26 mouse cellular contexts compared by ENCODE assay signal in the genomic region with DNA sequence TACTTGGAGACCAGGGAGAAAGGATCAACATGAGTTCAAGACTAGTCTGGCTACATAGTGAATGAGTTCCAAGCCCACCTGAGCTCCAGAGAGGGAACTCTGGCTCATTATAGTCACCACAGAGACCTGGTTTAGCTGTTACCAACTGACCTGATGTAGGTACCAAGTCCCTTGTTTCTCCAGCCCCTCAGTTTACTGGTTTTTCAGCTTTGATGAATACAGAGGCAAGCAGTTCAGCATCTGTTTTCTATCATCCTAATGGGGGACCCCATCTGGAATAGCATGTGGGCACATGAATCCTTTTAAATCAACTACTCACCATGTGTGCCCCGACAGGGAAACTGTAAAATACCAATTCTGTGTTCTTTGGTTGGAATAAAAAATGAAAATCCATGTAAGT.
DNase-seq lines count a peak whose midpoint lies in the region; ATAC-seq lines count a peak whose summit lies in the region.
"Had no signal": no experiment of that assay in that cellular context is flagged by ENCODE, and none has a peak within 500 bp of the region (broad histone marks: within the 10 kb centered on the region; RNA-seq: fewer than 3 reads in every experiment).

No protein-coding gene starts in this region.

- H3K4me1 ChIP-seq in heart, embryonic 13.5 days, result peaks cover 46% of the 10 kb centered on the region
- H3K4me1 ChIP-seq in lung, embryonic 16.5 days (replicated peaks; ENCODE audit: control insufficient read depth, insufficient read depth, low read length), result peaks cover 15% of the 10 kb centered on the region
- H3K4me1 ChIP-seq in limb, embryonic 12.5 days (replicated peaks), result peaks cover 19% of the 10 kb centered on the region
- H3K4me1 ChIP-seq: forebrain, embryonic 12.5 days had no signal

- H3K27ac ChIP-seq in heart, embryonic 13.5 days (replicated peaks), result peak overlapping the region; percentile 88
- peak overlapping the region; percentile 83 for H3K27ac ChIP-seq in lung, embryonic 16.5 days (ENCODE audit: low read length)
- peak overlapping the region; percentile 42 for H3K27ac ChIP-seq in limb, embryonic 12.5 days
- H3K27ac ChIP-seq: embryonic facial prominence, embryonic 15.5 days; forebrain, embryonic 12.5 days; hindbrain, embryonic 13.5 days; kidney, embryonic 15.5 days; liver, embryonic 14.5 days had no signal

- no peaks in the 10 kb centered on the region for H3K27me3 ChIP-seq in heart, embryonic 13.5 days (replicated peaks)
- no peaks in the 10 kb centered on the region for H3K27me3 ChIP-seq in lung, embryonic 16.5 days (ENCODE audit: control insufficient read depth, insufficient read depth, low read depth, low read length)
- H3K27me3 ChIP-seq in limb, embryonic 12.5 days, result no peaks in the 10 kb centered on the region
- H3K27me3 ChIP-seq: embryonic facial prominence, embryonic 15.5 days; forebrain, embryonic 12.5 days; hindbrain, embryonic 13.5 days; kidney, embryonic 15.5 days; Patski had no signal

- intact Hi-C loops in heart, postnatal 14 days (cut with DNase I), result no loop called here

- 91% methylated on average over 1 of the region's 1 CpGs for WGBS in heart, embryonic 13.5 days
- WGBS in lung, embryonic 16.5 days, result 78% methylated on average over 1 of the region's 1 CpGs
- WGBS in limb, embryonic 12.5 days, result 18% methylated on average over 1 of the region's 1 CpGs

- ATAC-seq in heart, embryonic 13.5 days (ENCODE audit: extremely low read depth, insufficient number of reproducible peaks, low FRiP score, low TSS enrichment), result no peak
- ATAC-seq in lung, embryonic 16.5 days (ENCODE audit: low read depth), result no peak
- ATAC-seq in limb, embryonic 12.5 days (ENCODE audit: insufficient number of reproducible peaks, insufficient read depth, low FRiP score, low TSS enrichment, low read depth), result no peak
- ATAC-seq: inflammation-experienced regulatory T-cells, adult 6 months; Patski had no signal

- DNase-seq in heart, adult 11 months, result peak; percentile 25
- no peak for DNase-seq in heart, postnatal 14 days
- DNase-seq in heart, adult 9 months (ENCODE audit: low spot score in 2 of 2), result no peak
- DNase-seq in lung, postnatal 36 days, result no peak
- no peak for DNase-seq in embryo, embryonic 9.5 days (ENCODE audit: extremely low spot score)
- DNase-seq: adrenal gland, postnatal 10 days; cerebellum, adult 8-10 months; cerebellum, postnatal 25 days; gastrocnemius, postnatal 14 days; kidney, adult 11 months; kidney, postnatal 4 days; liver; lung, adult 2 months; midbrain, embryonic 14.5 days; right cerebral cortex, postnatal 14 days; thymus, postnatal 4 days had no signal

- H3K9ac ChIP-seq in heart, embryonic 13.5 days, result peak overlapping the region; percentile 61; the same call in 1 of the 2 replicates
- no peak overlapping the region for H3K9ac ChIP-seq in lung, embryonic 16.5 days (ENCODE audit: low read length)
- no peak overlapping the region for H3K9ac ChIP-seq in limb, embryonic 12.5 days (replicated peaks)
- H3K9ac ChIP-seq: embryonic facial prominence, embryonic 15.5 days; forebrain, embryonic 12.5 days; hindbrain, embryonic 13.5 days; kidney, embryonic 15.5 days; liver, embryonic 14.5 days had no signal

- H3K9me3 ChIP-seq in heart, embryonic 13.5 days, result no peaks in the 10 kb centered on the region
- H3K9me3 ChIP-seq in lung, embryonic 16.5 days (ENCODE audit: control insufficient read depth, low read length), result no peaks in the 10 kb centered on the region
- H3K9me3 ChIP-seq in limb, embryonic 12.5 days, result no peaks in the 10 kb centered on the region
- H3K9me3 ChIP-seq: embryonic facial prominence, embryonic 15.5 days; forebrain, embryonic 12.5 days; hindbrain, embryonic 13.5 days; kidney, embryonic 15.5 days had no signal

- peak overlapping the region; percentile 44 for H3K4me2 ChIP-seq in heart, embryonic 13.5 days
- H3K4me2 ChIP-seq in lung, embryonic 16.5 days (ENCODE audit: low read depth, low read length), result no peak overlapping the region
- H3K4me2 ChIP-seq in limb, embryonic 12.5 days, result no peak overlapping the region
- H3K4me2 ChIP-seq: embryonic facial prominence, embryonic 15.5 days; forebrain, embryonic 12.5 days; hindbrain, embryonic 13.5 days; kidney, embryonic 15.5 days had no signal

- H3K4me3 ChIP-seq in heart, embryonic 13.5 days, result no peak overlapping the region
- H3K4me3 ChIP-seq in lung, embryonic 16.5 days (ENCODE audit: low read length), result no peak overlapping the region
- no peak overlapping the region for H3K4me3 ChIP-seq in limb, embryonic 12.5 days (replicated peaks)
- H3K4me3 ChIP-seq: embryonic facial prominence, embryonic 15.5 days; forebrain, embryonic 12.5 days; hindbrain, embryonic 13.5 days; kidney, embryonic 15.5 days had no signal

- peaks cover 36% of the 10 kb centered on the region for H3K36me3 ChIP-seq in heart, embryonic 13.5 days
- H3K36me3 ChIP-seq in lung, embryonic 16.5 days (ENCODE audit: control insufficient read depth, insufficient read depth, low read length), result no peaks in the 10 kb centered on the region
- H3K36me3 ChIP-seq in limb, embryonic 12.5 days, result peaks cover 55% of the 10 kb centered on the region
